Mouse (Mus musculus) ZHBTc4 (cell line): ENCODE results near the gene Gm28047.
A peak's percentile ranks its signal among the peaks of the same experiment; 100 is the strongest.
"Not testable (repeated sequence)": the region's sequence is repeated elsewhere in the genome, so short reads cannot be mapped to it uniquely, and the experiment has no call there.

Source experiments
- DNase-seq: peaks from one replicate; pipeline ENCODE4 v3.0.0-alpha.2; 2011; ENCODE audit warnings: low read depth, low spot score

Gene Gm28047

DNA sequence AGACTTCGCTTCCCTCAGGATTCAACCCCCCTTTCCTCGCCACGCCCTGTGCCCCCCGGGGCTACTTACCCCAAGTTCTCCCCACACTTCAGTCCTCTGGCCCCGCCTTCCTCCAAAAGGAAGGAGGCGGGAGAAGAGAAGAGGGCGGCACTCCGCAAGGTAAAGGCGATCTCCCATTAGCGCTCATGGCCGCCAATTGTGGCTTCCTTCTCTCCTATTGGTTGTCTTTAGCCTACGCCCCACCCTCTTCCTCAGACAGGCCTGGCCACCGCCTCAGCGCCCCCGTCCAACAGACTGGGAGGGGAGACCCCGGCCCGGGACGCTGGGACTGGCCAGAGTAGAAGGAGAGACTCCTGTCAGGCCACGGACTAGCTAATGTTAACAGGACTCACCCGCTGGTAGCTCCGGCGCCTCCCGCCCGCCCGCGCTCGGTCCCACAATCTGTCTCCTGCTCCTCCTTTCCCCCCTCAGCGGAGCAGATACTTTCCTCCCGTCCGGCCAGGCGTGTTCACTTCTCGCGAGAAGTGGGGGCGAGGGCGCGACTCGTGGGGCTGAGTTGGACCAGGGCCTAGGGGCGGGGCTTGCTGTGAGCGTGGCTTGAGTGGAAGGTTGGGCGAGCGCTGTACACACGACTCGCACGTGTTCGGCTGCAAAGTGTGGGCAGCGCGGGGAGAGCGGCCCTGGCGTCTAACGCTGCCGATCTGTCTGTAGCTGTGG lies at the start of gene Gm28047, which contains the start of gene Atf7:
TSS of gene Gm28047 (minus strand) at position 98 of the 717 bp plus-strand sequence.
TSS of gene Atf7 (minus strand) at position 495 of the 717 bp plus-strand sequence.
- peak; percentile 100 for DNase-seq

DNA sequence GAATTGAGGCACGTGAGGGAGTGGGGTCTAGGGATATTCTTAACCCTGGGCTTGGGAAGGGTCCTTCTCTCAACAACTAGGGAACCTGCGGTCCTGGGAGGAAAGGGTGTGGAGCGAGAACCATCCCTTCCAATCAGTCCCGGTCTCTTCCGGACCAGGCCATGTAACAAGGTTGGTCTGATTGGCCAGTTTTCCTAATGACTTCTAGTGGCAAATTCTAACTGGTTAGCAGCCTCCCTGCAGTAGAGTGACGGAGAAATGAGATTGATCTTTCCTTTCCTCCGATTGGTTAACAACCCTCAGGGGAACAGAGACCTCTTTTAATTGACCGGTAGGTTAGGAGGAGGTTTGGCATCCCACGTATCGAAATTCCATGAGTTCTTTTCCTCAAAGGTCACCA lies 48.7 kb upstream of the Gm28047 start:
- DNase-seq, result peak; percentile 92

GRCm38 (mm10) chr15:102672215-102673071 lies 47.6 kb upstream of the Gm28047 start, which contains the start of gene Atp5g2:
TSS of gene Atp5g2 (minus strand) at chr15:102672352.
- DNase-seq, result peak; percentile 54

DNA sequence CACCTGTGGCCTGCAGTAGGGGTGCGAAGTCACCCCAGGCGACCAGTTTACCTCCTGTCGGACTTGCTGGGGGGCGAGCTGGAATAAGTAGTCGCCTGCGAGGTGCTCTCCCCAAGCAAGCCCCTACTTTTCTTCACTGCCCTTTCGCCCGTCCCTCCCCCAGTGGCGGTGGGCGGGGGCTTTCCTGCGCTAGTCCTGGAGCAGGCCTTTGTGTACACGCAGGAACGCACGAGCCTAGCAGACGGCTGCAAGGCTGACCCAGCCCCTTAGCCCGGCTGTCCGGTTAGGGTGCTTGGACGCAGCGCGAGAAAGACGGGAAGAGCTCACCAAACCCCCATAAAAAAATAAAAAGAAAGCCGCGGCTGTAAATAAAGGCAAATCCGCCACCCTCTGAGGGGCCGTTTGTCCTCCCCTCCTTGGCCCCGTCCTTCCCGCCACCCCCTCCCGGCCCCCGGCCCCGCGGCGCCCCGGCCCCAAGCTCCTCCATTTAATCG lies 46.9 kb upstream of the Gm28047 start:
- peak; percentile 90 for DNase-seq

DNA sequence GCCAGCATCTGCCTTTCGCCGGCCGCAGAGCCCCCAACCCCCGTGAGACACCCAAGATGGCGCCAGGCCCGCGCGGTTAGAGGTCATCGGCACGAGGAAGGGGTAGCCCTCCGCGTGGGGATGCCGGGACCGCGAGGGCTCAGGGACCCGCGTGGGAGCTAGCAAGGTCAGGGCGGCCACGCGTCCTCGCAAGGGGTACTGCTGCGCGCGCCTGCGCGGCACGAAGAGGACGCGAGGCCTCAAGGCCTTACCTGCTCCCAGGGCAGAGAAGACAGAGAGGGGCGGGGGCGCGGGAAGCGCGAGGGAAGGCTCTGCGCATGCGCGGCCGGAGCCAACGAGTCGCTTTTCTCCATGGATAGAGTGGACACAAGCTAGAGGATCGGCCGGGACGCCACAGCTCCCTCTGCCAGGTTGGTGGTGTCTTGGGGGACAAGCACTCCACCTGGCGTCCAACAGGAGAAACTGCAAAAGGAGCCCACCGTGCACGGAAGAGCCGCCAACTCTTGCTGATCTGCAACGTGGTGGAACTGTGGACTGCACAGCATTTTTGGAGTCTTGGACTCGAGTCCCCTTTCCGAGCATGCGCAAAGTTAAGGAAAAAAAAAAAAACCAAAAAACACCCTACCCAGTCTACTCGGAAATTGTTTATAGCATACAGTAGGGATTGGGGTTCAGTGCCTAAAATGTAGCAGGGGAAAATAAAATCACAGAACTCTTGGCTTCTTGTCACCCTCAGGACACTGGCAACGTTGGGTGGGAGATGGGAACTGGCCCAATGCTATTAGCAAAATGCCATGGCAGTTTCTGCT lies 46.1 kb upstream of the Gm28047 start:
- peak; percentile 99 for DNase-seq

DNA sequence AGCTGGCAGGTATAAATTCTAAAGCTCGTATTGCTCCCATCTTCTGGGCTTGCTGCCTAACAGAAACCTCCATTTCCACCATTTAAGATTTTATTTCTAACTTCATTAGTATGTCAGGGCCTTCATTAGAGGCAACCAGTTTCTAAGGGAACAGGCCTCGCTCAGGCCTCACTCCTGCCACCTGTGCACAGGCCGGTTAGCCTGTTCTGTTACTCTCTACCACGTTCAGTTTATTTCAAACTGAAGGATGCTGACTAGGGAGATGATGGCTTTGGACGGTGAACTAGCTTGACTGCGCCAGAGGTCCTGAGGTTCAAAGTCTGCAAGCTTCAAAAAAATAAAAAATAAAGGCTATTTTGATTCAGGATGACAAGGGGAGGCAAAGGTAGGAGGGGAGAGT lies 45.4 kb upstream of the Gm28047 start:
- DNase-seq, result peak; percentile 39

- no peak for DNase-seq
These were observed 44.7 kb upstream of the Gm28047 start for GRCm38 (mm10) chr15:102669571-102669970.

DNA sequence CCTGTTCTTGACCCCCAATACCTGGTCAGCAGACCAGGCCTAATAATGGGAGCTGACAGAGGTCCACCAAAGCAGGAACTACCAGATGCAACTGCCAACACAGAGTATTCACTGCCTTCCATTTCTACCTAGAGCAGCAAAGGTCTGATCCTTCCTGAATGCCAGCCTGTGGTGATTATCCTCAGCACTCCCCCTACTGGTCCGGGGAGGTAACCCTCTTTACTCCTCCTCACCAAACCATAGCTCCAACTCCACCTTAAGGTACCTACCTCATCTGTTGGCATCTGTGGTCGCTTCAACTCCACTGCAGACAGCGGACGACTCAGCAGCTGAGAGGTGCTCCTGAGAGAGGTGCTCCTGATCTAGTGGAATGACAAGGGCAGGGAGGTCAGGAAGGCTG lies 40.6 kb upstream of the Gm28047 start:
- DNase-seq, result peak; percentile 88

DNA sequence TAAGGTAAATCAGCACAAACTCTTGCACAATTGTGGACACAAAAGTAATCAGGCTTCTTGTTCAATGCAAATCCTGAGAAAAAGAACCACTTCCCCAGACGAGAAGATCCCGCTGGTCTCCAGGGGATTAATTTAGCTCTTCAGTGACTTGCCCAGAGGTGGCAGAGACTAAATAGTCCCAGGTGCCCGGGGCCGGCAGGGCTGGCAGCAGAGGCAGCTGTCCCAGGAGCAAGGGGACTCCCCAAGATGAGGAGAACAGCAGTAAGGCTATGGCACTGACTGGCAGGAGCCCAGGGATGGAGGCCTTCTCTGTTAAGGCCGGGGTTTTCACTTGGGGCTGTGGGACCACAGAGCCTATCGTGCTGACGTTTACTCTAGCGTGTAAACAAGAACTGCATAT lies 39.0 kb upstream of the Gm28047 start:
- no peak for DNase-seq

GRCm38 (mm10) chr15:102662601-102663000 lies 37.7 kb upstream of the Gm28047 start:
- not testable (repeated sequence) for DNase-seq

GRCm38 (mm10) chr15:102657926-102658381 lies 33.1 kb upstream of the Gm28047 start:
- DNase-seq, result no peak

DNA sequence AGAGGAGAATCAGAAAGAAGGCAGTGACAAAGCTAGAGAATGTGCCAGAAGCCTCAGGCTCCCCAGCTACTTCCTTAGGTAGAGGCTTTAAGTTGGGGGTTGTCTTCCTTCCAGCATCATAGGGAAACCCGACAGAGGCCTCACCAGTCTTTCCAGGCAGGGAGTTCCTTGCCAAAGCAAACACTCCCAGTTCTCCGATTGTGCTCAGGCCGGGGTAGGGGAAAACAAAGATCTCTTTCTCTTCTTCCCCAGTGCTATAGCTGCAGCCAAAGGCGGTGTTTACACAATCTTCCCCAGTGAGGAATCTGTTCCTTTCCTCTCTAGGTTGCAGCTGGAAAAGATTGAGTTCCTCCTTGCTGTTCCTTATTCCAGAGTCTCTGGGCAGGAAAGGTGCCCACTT lies 31.8 kb upstream of the Gm28047 start:
- DNase-seq, result no peak

DNA sequence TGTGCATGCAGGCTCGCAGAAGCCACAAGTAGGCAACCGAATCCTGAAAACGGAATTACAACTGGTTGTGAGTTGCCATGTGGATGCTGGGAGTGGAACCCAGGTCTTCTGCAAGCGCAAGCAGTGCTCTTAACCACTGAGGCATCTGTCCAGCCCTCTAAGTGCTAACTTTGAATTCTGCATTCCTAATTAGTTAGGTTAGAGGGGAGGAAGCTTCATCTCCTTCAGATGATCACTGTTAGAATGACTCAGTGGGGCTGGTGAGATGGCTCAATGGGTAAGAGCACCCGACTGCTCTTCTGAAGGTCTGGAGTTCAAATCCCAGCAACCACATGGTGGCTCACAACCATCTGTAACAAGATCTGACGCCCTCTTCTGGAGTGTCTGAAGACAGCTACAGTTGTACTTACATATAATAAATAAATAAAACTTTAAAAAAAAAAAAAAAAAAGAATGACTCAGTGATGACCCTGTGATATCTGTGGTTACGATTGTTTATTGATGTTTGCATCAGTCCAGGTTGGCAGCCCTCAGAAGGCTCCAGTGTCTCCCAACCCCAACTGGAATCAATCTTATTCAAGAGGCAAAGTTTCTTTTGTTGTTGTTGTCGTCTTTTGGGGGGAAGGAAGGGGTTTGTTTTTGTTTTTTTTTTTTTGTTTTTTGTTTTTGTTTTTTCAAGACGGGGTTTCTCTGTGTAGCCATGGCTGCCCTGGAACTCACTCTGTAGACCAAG lies 27.2 kb upstream of the Gm28047 start:
- DNase-seq, result not testable (repeated sequence)

DNA sequence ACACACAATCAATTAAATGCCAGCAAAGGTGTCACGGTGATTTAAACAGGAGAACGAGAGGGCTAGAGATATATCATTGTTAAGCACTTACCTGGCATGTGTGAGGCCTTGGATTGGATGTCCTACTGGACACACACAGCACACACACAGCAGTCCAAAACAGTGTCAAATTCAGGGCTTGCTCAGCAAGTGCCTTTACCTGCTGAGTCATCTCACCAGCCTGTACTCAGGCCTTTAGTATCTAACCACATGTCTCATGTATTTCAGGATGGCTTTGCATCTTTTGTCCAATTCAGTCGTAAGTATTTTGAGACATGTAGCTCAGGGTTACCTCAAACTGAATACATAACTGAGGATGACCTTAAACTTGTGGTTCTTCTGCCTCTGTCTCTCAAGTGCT lies 26.2 kb upstream of the Gm28047 start:
- DNase-seq, result no peak

DNA sequence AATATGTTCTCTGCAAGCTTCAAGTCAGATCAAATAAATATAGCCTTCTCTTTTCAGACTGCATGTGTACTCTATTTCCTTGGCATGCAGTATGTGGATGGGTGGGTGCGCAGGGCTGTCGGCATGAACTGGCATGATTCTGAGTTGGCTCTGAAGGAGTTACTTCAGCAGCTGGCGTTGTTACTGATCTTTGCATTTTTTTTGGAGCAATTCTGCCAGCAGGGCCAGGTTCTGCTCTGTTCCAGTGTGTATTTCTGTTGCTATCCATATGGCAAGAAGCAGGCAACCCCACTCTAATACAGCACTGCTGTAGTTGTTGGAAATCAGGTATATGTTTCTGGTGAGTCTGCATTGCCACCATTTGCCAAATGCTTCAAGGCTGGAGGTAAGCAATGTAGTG lies 10.9 kb upstream of the Gm28047 start:
- DNase-seq, result no peak

GRCm38 (mm10) chr15:102634684-102635083 lies 9.8 kb upstream of the Gm28047 start:
- DNase-seq, result no peak

DNA sequence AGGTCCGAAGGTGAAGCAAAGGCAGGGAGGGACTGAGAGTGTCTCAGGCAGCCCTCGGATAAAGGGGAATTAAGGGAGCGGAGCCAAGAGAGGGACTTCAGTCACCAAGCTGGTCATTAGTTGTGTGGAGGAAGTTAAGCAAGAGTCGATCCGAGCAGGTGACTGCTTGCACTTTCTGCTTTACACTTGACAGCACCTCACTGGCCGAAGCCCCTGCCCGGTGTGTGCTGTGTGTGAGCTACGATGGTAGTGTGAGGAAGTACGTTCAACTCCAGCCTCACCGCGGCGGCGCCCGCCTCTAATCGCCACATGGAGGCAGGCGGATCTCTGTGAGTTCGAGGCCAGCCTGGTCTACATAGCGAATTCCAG lies 804 bp upstream of the Gm28047 start:
- DNase-seq, result no peak

DNA sequence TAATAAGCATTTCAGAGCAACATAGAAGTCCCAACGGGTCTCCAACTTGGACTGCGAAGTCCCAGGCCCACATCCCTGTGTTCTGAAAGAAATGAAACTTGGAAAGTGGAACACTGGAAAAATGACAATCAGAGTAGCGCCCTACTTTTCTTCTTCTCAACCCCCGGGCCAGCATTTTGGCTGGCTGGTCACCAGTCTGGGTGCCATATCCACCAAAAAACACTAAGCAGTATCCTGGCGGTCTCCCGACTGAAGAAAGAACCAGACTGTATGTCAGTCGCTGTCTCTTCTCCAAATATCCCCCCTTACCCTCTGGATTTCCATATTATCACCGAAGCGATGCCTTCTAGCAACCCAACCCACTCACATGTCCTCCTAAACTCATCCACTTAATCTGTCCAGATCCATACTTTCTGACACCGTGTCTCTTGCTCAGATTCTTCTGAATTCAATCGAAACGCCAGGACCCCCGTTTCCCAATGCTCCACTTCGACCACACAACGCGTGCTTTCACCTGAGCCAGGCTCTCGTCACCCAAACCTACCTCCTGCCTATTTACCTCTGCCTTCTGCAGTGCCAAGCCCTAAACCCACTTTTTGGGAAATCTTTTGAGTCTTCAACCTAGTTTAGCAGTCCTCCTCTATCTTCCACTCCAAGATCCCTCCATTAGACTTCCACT lies 437 bp downstream of the Gm28047 start:
- DNase-seq, result no peak

GRCm38 (mm10) chr15:102623121-102623520 lies 1.7 kb downstream of the Gm28047 start:
- DNase-seq, result no peak

DNA sequence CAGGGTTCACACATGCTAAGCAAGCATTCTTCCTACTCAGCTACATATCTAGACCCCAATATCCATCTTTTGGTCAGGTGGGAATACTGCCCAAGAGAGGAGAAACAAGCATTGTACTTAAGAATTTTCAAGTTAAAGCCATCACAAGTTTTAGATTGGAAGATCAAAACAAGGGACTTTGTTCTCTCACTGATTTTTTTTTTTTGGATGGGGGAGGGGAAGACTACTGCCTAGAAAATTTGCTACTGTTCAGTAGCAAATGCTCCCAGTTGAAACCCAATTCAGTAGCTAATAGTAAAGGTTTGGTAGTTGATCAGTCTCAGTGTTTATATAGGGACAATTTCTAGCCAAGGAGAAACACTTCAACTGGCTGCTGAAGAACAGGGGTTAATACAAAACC lies 2.3 kb downstream of the Gm28047 start:
- DNase-seq, result no peak
